Mouse (Mus musculus): Measurements from ENCODE around the gene Rnf207.

DNA sequence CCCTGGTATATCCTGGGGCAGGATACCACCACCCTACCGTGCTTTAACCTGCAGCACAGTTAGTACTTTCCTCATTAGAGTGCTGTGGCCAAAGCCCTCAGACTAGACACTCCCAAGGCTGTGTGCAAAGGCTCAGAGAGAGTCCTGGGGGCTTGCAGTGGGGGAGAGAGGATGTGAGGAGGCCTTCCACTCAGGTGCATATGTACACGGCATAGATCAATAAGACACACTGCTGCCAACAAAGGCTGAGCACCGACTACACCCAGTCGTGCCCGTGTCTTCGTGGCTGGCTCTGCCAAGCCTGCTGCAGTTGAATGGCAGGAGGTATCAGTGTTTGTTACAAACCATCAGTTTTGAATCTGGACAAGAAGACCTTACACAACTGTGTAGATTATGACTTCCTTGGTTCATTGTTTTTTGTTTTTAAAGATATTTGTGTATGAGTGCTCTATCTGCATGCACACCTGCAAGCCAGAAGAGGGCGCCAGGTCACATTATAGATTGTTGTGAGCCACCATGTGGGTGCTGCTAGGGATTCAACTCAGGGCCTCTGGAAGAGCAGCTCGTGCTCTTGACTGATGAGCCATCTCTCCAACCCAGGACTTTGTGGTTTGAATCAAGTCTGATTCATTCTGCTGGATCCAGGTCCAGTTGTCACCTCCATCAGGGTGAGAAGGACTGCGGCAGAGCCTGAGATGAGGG, 53.8 kb downstream of the Rnf207 start:
- TF ChIP-seq CTCF (IDR thresholded peaks at IDR 0.05; ENCODE audit: low read depth) (peak; percentile 35), EP300 (IDR thresholded peaks at IDR 0.05; ENCODE audit: low read depth) (no peak)
